Mouse (Mus musculus) cerebellum, adult 18-20 months (tissue): ENCODE results near the gene Aplp1.

Source experiments
- DNase-seq, 2 experiments: peaks; one replicate each; pipeline ENCODE4 v3.0.0; 2021

The Aplp1 gene

DNA sequence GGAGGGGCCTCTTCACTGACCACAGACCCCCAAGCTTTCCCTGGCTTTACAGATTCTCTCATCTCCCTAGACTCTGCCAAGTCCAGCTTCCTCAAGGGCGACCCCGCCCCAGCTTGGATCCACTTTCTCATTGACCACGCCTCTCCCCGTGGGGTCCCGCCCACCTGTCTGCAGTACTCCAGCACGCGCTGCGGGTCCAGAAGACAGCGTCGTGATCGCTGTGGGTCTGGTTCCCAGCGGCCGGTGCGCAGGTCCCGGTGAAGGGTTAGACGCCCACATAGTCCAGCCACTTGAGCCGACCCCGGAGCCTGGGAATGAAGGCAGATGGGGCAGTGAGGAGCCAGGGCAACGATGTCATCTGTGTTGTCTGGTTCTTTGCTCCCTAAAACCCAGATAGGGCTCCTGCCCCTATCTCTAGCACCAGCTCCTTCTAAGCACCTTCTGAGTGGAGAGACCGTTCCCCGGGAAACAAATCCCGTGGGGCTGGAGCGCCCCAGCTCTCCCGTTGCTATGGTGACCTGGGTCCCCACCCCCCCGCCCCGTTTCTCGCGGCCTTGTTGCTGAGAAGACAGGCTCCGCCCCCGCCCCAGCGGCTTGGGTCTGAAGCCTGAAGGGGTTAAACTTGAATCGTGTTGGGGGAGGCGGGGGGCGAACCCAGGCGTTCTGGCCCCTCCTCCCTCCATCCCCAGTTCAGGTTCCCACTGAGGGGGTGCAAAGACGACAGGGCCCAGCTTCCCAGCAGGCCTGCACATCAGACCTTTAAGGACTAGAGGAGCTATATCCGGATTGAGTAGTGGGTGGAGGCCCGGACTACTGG is 973 bp downstream of the Aplp1 start:
- peak in 1 of 2 experiments; percentile 48 for DNase-seq

DNA sequence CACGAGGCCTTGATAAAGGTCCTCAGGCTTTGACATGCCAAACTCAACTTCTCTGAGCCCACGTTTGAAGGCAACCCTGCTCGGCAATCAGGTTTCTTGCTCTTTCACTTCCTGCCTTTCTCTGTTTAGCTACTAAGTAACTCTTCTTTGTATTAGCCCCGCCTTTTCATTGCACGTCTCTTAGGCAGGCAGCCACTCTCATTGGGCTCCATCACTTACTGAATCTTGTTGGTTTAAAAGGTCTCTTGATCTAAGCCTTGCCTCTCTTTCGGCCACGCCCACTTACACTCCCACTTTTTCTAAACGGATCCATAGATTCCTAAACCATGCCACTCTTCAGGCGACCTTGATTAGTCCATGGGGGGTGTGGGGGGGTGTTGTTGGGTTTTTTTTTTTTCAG is 1.6 kb downstream of the Aplp1 start:
- no peak for DNase-seq

DNA sequence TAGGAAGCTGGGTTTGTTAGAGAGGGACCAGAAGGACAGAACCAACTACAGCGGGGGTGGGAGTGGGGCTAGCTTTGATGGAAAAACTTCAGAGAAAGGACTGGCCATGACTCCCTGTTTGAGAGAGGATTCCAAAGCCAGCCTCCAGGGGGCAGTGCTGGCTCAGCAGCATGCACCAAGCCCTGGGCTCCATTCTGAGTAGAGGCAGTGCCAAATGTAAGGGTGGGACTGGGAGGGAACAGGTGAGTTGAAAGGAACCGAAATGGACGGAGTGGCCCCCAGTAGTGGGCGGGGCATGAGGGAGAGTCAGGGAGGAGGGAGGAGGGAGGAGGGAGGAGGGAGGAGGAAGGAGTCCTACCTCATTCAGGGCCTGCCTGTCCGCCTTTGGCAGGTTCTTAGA is 4.6 kb downstream of the Aplp1 start:
- DNase-seq, result peak; percentile 60 to 74

DNA sequence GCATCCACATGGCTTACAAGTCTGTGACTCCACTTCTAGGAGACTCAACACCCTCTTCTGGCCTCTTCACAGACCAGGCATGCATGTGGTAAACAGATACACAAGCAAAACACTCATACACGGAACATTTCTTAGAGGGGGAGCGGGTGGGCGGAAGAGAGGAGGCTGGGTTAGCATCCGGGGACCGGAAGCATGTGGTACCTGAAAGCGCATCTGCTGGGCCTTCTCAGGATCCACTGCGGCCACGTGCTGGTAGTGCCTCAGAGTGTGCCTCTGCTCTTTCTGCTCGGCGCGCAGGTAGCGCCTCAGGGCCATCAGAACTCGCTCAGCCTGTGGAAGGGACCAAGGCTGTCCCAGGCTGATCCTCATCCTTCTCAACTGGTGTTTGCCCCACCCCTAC is 5.6 kb downstream of the Aplp1 start:
- DNase-seq, result no peak

DNA sequence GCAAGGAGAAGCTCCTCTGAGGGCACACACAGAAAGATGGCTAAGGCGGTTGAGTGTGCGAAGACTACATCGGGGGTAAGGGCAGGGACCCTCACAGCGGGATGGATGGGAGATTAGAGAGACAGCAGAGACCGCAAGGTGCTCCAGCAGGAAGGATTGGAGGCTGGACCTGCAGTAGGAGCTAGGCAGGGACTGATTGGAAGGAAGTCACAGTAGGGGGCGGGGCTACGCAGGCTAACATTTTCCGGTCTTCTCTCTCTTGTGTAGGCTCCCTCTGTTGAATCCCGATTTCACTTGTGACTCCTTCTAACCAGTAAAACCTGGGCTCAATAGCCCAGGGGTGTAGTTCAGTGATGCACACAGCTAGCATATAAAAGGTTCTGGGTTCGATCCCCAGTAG is 8.5 kb downstream of the Aplp1 start:
- no peak for DNase-seq

DNA sequence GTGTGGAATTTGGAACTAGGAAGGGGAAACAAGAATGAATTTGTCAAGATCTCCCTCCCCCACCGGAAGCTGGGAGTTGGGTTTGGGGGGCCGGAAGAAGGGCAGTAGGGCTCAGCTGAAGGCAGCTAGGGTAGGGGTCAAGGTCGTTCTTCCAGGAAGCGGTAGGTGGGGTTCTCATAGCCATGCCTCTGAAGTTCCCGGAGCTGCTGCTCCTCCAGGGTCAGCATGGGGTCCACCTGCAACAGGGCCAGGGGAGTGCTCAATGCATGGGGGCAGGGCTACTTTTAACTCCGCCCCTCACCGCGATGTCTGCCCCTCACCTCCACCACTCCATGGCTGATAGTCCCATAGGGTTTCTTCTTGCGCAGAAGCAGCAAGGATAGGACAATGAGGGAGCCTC is 10.2 kb downstream of the Aplp1 start:
- peak in 1 of 2 experiments; percentile 6 for DNase-seq

DNA sequence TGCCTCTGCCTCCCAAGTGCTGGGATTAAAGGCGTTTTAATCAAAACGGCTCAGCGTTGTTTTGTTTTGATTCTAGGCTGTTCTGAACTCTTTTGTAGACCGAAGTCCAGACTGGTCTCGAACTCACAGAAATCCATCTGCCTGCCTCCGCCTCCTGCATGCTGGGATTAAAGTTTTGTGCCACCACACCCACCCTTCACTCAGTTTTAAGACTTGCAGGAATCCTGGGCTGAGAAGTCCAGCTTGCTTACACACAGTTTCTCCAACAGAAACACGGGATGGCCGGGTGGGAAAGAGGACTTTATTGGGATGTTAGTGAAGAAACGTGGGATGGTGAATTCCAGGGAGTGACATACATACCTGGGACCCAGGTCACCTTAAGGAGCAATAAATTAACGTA is 10.6 kb downstream of the Aplp1 start:
- DNase-seq, result peak in 1 of 2 experiments; percentile 1

DNA sequence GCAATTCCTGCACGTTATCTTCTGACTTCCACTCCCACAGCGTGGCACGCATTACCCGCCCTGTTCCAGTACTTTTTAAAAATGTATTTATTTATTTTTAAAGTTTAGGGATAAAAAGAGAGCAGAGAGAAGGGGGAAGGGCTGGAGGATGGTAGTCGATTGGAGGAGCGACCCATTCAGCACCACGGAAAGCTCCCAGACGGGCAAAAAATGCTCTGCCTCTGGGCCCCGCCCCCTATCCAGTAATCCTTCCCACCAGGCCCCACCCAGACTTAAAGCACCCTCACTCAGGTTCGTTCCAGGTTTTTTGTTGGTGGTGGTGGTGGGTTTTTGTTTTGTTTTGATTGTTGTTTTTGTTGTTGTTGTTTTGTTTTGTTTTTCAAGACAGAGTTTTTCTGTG is 11.1 kb downstream of the Aplp1 start:
- DNase-seq, result peak in 1 of 2 experiments; percentile 15

DNA sequence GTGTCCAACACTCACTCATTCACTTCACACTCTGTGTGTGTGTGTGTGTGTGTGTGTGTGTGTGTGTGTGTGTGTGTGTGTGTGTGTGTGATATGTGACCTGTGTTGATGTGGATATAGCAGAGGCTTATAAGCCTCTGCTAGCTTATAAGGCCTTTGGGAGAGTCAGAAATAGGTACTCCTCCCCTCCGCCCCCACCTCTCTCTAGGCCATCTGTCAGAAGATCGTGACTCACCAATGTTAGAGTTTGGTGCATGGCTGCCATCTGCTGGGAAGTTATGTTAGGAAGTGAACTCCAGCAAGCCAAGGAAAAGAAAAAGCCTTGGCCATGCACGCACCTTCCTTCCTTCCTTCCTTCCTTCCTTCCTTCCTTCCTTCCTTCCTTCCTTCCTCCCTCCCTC is 13.5 kb downstream of the Aplp1 start:
- peak; percentile 91 to 96 for DNase-seq

DNA sequence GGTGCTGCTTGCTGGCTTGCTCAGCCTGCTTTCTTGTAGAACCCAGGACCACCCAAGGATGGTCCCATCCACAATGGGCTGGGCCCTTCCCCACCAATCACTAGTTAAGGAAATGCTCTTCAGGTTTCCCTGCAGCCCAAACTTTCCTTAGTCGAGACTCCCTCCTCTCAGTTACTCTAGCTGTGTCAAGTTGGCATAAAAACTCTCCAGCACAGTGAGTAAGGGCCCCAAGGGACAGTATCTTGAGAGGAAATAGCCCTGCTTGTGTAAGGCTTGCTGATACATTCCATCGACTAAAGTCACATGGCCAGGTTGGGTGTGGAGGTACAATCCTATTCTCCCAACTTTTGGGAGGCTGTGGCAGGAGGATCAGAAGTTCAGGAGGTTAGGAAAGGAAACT is 15.1 kb downstream of the Aplp1 start:
- no peak for DNase-seq

DNA sequence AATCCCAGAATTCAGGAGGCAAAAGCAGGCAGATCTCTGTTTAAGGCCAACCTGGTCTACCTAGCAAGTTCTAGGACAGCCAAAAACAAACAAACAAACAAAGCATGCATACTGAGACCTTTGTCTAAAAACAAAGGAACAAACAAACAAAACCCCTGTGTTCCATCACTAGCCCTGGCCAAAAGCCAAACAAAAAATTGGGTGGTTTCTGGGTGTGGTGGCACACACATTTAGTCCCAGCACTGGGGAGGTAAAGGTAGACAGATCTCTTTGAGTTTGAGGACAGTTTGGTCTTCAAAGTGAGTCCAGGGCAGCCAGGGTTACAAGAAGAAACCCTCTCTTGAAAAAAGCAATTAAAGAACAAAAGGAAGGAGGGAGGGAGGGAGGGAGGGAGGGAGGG is 16.0 kb downstream of the Aplp1 start:
- no peak for DNase-seq

DNA sequence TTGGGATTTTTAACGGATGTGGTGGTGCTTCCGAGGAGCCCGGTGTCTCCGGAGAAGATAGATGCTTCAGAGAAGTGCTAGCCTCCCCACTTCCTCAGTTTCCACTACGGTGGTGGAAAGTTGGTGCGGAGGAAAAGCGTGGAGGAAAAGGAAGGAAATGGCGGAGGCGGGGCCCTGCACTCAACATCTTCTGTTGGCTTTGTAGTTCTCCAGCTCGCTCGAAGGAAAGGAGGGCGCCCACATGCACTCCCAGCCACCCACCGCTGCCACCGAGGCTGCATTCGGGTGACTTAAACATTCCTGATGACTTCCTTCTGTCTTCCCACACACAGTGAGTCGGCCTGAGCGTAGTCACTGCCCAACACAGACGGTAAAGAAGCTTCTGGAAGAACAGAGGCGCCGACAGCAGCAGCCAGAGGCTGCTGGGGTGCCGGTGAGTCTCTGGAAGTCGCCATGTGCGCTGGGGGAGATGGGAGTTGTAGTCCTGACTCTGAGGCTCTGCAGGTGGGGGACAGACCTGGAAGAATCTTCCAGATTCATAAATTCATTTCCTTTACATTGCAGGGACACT is 22.2 kb downstream of the Aplp1 start:
- DNase-seq, result peak; percentile 59 to 71

DNA sequence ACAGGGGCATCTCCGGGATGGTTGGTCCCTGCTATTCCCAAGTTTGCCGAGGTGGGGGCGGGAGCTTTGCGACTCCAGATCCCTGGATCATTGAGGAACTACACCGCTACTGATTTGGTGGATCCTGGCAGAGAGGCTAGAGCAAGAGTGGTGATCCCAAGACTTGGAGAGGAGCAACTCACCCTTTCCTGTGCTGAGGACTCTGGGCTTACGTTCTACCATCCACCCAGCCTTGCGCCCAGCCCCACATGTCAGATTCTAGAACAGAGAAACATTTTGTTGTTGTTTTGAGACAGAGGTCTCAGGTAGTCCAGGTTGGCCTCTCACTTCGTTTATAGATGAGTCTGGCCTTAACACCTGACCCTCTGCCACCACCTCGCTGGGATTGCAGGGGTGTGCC is 22.8 kb downstream of the Aplp1 start:
- no peak for DNase-seq

DNA sequence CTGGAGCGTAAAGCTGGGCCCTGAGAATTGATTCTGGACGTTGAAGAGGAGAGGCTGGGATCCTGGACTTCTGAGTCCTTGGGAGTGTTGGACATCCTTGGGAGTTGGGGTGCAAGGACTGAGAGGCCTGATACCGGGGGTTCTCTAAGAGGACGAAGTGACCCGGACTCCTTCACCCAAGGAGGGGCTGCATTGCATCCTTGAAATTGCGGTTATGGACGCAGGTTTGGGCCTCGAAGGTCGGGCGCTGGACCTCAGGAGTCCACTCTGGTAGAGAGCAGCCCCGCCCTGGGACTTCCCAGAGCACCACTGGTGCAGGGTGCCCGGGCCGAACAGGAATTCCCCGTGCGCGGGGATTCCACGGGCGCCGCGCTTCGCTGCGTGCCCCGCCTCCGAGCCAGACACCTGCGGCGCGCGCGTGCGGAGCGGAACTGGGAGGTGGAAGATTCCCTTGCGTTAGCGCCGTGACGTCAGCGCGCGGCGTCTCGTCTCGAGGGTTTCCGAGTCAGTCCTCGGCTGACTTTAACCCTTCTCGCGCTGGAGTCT is 23.4 kb downstream of the Aplp1 start:
- DNase-seq, result peak; percentile 96 to 97

DNA sequence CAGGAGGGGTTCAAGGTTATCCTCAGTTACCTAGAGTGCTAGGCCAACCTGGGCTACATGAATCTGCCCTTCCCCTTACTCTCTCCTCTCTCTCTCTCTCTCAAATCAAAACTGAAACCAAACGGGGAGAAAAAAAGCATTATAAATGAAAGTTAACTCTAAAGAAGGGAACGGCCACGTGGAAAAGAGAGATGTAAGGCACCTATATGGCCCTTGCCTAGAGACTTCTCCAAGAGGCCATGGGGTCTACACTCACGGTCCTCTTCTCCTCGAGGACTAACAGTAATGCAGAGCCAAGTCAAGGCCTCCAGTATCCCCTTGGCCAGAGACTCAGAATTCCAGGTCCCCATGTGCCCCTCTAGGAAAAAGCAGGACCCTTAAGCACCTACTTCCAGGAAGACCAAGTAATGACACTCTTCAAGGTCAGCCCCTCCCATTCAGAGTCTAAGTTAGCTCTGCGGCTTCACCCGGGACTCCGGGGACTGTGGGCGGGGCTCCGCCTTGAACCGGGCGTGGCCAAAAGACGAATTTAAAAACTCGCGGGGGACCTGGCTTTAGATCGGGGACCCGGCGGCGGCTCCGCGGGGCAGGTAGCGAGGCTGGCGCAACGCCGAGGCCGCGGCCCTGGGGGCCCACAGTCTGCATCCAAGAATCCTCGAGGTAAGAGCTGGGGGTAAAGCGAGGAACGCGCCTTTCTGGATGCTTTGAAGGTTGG is 24.0 kb downstream of the Aplp1 start, which contains the start of gene Nfkbid:
Gene Nfkbid (plus strand): TSS at position 558 of the 715 bp plus-strand sequence.
- peak; percentile 67 to 76 for DNase-seq

DNA sequence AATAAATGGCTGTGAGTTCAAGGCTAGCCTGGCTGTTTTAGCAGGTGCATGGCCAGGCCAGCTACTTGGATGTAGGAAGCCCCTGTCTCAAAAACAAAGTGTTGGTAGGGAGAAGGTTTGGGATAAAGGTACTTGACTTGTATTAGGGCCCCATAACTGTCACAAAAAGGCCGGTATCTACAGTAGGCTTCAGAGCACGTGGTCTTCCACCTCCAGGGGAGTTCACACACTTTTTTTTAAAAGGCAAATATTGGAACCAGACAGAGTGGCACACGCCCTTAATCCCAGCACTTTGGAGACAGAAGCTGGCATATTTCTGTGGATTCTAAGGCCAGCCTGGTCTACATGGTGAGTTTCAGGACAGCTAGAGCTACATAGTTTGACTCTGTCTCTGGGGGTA is 24.7 kb downstream of the Aplp1 start:
- DNase-seq, result no peak

DNA sequence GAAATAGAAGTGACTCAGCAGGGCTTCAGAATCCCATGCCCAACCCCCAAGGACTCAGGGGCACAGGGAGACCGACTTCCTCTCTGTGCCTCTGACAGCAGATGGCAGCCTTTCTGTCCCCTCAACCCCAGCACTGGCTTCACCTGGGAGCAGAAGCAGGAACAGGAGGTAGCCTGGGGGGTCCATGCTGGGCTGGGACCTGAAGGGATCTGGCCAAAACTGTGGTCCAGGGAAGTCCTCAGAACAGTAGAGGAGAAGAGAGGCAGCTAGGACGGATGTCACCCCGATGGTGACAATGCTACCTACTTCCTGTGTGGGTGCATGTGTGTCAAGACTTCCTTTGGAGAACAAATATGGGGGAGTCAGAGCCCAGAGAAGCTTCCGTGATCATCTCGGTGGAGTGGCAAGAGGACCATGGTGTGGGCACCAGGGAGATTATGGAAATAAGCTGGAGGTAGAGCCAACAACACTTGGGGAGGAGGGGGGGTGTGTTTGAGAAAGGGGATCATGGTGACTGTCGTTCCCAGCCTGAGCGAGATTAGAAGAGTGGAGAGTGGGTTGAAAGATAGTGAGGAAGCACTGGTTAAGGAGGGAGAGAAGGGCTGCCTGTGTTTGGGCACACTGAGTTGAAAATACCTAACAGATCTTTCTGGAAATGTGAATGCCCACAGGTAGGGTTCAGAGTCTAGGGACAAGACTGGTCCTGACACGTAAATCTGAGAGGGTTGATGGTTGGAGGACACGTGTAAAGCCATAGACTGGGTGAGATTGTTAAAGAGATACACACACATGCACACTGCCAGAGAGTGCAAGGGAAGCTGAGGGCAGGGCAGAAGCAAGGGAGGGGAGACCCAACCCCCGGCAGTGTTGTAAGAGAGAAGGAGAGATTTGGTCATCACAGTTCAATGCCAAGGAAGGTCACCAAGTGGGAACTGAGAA is 25.5 kb downstream of the Aplp1 start, which contains the start of gene Hcst:
Gene Hcst (minus strand): TSS at position 294 of the 939 bp plus-strand sequence.
- no peak for DNase-seq

DNA sequence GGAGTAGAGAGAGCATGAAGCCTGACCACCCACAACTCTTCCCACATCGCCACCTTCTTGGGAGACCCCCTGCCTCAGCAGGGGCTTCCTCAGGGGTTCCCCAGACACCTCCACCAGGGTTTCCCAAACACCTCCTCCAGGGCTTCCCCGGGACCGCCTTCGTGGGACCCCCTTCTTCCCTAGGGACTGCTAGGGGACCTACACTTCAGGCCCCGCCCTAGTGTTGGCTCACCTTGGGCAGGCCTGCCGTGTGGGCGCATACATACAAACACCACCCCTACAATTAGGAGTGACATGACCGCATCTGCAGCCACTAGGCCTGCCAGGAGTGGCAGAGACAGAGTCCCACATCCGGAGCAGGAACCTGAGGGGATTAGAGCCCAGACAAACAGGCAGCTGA is 27.5 kb downstream of the Aplp1 start:
- DNase-seq, result no peak

DNA sequence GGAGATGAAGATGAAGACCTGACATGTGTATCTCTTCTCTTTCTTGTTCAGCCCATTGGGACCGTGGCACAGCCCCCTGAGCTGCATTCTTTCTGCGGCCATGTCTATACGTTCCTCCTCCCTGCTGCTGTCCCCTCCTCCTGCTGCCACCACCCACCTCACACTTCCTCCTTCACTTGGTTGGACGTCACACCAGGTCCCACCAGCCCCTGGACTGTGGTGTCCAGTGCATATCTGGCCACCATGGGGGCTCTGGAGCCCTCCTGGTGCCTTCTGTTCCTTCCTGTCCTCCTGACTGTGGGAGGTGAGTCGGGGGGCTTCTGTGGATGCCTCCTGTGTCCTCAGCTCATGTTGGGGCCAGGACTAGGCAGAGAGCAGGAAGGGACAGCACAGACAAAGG is 31.7 kb downstream of the Aplp1 start, which contains the start of gene Tyrobp:
Gene Tyrobp (plus strand): TSS at position 165 of the 400 bp plus-strand sequence.
- no peak for DNase-seq

DNA sequence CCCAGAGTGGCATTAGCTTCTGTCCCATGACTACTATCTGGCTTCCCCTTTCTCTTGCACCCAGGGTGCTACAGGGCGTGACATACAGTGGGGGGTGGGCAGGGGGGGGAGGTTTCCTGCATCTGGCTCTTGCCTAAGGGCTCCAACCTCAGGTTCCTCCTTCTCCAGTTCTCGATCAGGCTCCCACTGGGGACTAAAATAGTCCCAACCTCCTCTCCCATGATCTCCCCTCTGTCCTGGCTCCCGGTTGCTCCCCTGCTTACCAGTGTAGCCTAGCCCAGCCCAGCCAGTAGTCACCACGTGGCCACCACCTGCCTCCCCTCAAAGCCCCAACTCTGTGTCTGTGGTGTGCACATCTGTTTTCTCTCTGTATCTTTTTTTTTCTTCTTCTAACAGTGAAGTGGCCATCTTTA is 32.6 kb downstream of the Aplp1 start:
- DNase-seq, result no peak

DNA sequence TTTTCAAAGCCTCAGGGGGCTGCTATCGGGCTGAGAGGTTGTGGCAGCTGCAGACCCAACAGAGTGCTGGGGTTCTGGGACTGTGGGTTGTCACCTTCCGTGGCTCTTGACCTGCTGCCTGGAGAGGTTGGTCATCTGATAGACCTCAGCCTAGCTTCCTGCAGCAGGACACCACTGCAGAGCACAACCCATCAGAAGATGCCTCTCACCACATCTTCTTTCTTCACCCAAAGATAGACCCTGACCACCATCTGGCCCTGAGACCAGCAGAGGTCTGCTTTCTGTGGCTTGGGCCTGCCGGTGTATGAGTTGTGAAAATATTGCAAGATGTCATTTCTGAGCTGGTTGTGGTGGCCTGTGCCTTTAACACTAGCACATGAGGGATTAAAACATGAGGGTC is 34.3 kb downstream of the Aplp1 start:
- no peak for DNase-seq

DNA sequence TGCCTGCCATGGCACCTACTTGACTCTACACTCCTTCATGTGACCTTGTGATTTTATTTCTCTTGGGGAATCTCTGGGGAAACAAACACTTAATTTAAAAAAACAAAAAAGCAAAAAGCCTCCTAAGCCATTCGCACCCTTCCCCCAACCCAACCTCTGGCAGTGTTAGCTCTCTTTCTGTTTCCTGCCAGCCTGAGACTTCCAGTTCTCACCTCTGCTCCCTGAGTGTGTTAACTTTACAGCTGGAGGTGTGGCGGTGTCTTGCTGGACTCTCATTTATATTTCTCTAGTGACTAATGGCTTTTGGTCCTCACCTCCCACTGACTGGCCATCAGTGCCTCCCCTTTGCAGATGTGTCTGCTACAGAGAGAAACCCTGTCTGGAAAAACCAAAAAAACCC is 35.5 kb downstream of the Aplp1 start:
- no peak for DNase-seq
